Mouse (Mus musculus) liver, embryonic 11.5 days (tissue): ENCODE measurements around the gene Ppp1cc. TPM values are rescaled to one million over a fixed set of nuclear protein-coding genes. Genes with fewer than 3 reads are reported as not detected.

ENCODE experiments used
- ATAC-seq: fragments of 200-750 bp; cut with Nextera tagmentation; replicated peaks from 2 replicates; pipeline ENCODE4 v1.8.0; 2017; ENCODE audit warnings: moderate number of reproducible peaks, mild to moderate bottlenecking, moderate TSS enrichment, moderate library complexity; ENCODE audit not compliant: low FRiP score
- DNase-seq: peaks from one replicate; pipeline ENCODE4 v3.0.0-alpha.2; 2017; ENCODE audit warnings: low spot score
- H3K27ac ChIP-seq: fragments of 300-500 bp; sonication (generic); 2 replicates; pipeline ENCODE4 v1.5.1; 2014; ENCODE audit warnings: mild to moderate bottlenecking, low read depth, low read length, control low read depth
- H3K27me3 ChIP-seq: fragments of 300-500 bp; sonication (generic); replicated peaks from 2 replicates; pipeline ENCODE4 v1.6.1; 2014; ENCODE audit warnings: low read length, mixed read lengths; ENCODE audit not compliant: control insufficient read depth, insufficient read depth
- H3K36me3 ChIP-seq: fragments of 300-500 bp; sonication (generic); 2 replicates; pipeline ENCODE4 v1.6.1; 2014; ENCODE audit warnings: mild to moderate bottlenecking, low read length, moderate library complexity, mixed read lengths; ENCODE audit not compliant: control insufficient read depth, insufficient read depth
- H3K4me1 ChIP-seq: fragments of 300-500 bp; sonication (generic); replicated peaks from 2 replicates; pipeline ENCODE4 v1.6.1; 2014; ENCODE audit warnings: low read length, mixed read lengths; ENCODE audit not compliant: control insufficient read depth, insufficient read depth
- H3K4me2 ChIP-seq: fragments of 300-500 bp; sonication (generic); 2 replicates; pipeline ENCODE4 v1.6.1; 2014; ENCODE audit warnings: mild to moderate bottlenecking, control low read depth, moderate library complexity
- H3K4me3 ChIP-seq: fragments of 300-500 bp; sonication (generic); 2 replicates; pipeline ENCODE4 v1.5.1; 2014; ENCODE audit warnings: low read depth, low read length, control low read depth
- H3K9ac ChIP-seq: fragments of 300-500 bp; sonication (generic); 2 replicates; pipeline ENCODE4 v1.6.1; 2014; ENCODE audit warnings: low read depth, low read length, control low read depth
- H3K9me3 ChIP-seq: fragments of 300-500 bp; sonication (generic); 2 replicates; pipeline ENCODE4 v1.6.1; 2016; ENCODE audit warnings: low read length, inconsistent platforms, mixed read lengths; ENCODE audit not compliant: control insufficient read depth
- WGBS: fragments of 180-500 bp; shearing (Covaris S2); extraction: QIAGEN DNeasy Blood & Tissue Kit; methylation state at CpG from one replicate; pipeline ENCODE4 v1.1.7; 2014; 5-methylcytosine and 5-hydroxymethylcytosine counted together
- polyA plus RNA-seq: library from polyadenylated mRNA; unstranded; fragments of >200 nt; fragmentation: Nextera tagmentation; extraction: Ambion mirVana; gene quantifications from 2 replicates; pipeline ENCODE4 v1.2.1, GENCODE M21; 2014

Ppp1cc gene
- polyA plus RNA-seq, 1 experiment from 2014 or later, result 276 TPM

- Histone ChIP-seq H3K4me2 (no peak overlapping the region), H3K36me3 (no peaks in the 10 kb centered on the region), H3K4me1 (no peaks in the 10 kb centered on the region), H3K9me3 (no peaks in the 10 kb centered on the region), H3K9ac (no peak overlapping the region), H3K4me3 (no peak overlapping the region), H3K27me3 (no peaks in the 10 kb centered on the region), H3K27ac (no peak overlapping the region)
- WGBS, result 72% methylated on average over 12 of the region's 12 CpGs
- DNase-seq (no peak), ATAC-seq (no peak)
These were observed 33.4 kb downstream of the Ppp1cc start for GRCm38 (mm10) chr5:122191269-122192063.

GRCm38 (mm10) chr5:122192347-122192746 is 34.3 kb downstream of the Ppp1cc start:
- H3K4me1 ChIP-seq, result no peaks in the 10 kb centered on the region
- H3K27me3 ChIP-seq, result no peaks in the 10 kb centered on the region
- H3K4me3 ChIP-seq, result no peak overlapping the region
- 44% methylated on average over 3 of the region's 4 CpGs for WGBS
- ATAC-seq (no peak), DNase-seq (no peak)
- no peaks in the 10 kb centered on the region for H3K36me3 ChIP-seq
- H3K4me2 ChIP-seq, result no peak overlapping the region
- no peak overlapping the region for H3K9ac ChIP-seq
- H3K27ac ChIP-seq, result no peak overlapping the region
- no peaks in the 10 kb centered on the region for H3K9me3 ChIP-seq

GRCm38 (mm10) chr5:122200872-122201271 is 42.8 kb downstream of the Ppp1cc start:
- Histone ChIP-seq H3K9me3 (no peaks in the 10 kb centered on the region), H3K27me3 (no peaks in the 10 kb centered on the region), H3K27ac (no peak overlapping the region), H3K36me3 (no peaks in the 10 kb centered on the region), H3K9ac (no peak overlapping the region), H3K4me1 (no peaks in the 10 kb centered on the region), H3K4me3 (no peak overlapping the region), H3K4me2 (no peak overlapping the region)
- ATAC-seq (no peak), DNase-seq (no peak)
- 84% methylated on average over 4 of the region's 4 CpGs for WGBS

- Histone ChIP-seq H3K4me3 (no peak overlapping the region), H3K9me3 (no peaks in the 10 kb centered on the region), H3K27ac (no peak overlapping the region), H3K9ac (no peak overlapping the region), H3K4me1 (no peaks in the 10 kb centered on the region), H3K36me3 (no peaks in the 10 kb centered on the region), H3K27me3 (no peaks in the 10 kb centered on the region), H3K4me2 (no peak overlapping the region)
- ATAC-seq, result no peak
- no peak for DNase-seq
- WGBS, result 82% methylated on average over 6 of the region's 6 CpGs
These were observed 43.8 kb downstream of the Ppp1cc start for GRCm38 (mm10) chr5:122201904-122202303.

GRCm38 (mm10) chr5:122204180-122204579 is 46.1 kb downstream of the Ppp1cc start:
- H3K4me3 ChIP-seq, result no peak overlapping the region
- no peaks in the 10 kb centered on the region for H3K36me3 ChIP-seq
- no peaks in the 10 kb centered on the region for H3K9me3 ChIP-seq
- ATAC-seq, result no peak
- no peak for DNase-seq
- H3K4me1 ChIP-seq, result peaks cover 3% of the 10 kb centered on the region; the same call in 1 of the 2 replicates
- H3K27me3 ChIP-seq, result no peaks in the 10 kb centered on the region
- H3K27ac ChIP-seq, result no peak overlapping the region
- 48% methylated on average over 2 of the region's 2 CpGs for WGBS
- H3K4me2 ChIP-seq, result no peak overlapping the region
- H3K9ac ChIP-seq, result no peak overlapping the region

GRCm38 (mm10) chr5:122206475-122206874 is 48.4 kb downstream of the Ppp1cc start, which contains the start of gene Hvcn1:
Gene Hvcn1 (plus strand): TSS chr5:122206804.
- H3K4me2 ChIP-seq, result no peak within 1 kb of the TSS
- H3K27me3 ChIP-seq, result no peaks in the 10 kb centered on the region
- H3K27ac ChIP-seq, result no peak within 1 kb of the TSS
- no peaks in the 10 kb centered on the region for H3K9me3 ChIP-seq
- H3K9ac ChIP-seq, result no peak within 1 kb of the TSS
- no peaks in the 10 kb centered on the region for H3K36me3 ChIP-seq
- no peak for ATAC-seq
- H3K4me3 ChIP-seq, result no peak within 1 kb of the TSS
- no peak for DNase-seq
- peaks cover 7% of the 10 kb centered on the region; the same call in 1 of the 2 replicates for H3K4me1 ChIP-seq
- WGBS, result 59% methylated on average over 4 of the region's 4 CpGs

- Histone ChIP-seq H3K4me3 (no peak overlapping the region), H3K4me2 (no peak overlapping the region), H3K36me3 (no peaks in the 10 kb centered on the region), H3K9ac (no peak overlapping the region), H3K27me3 (no peaks in the 10 kb centered on the region), H3K27ac (no peak overlapping the region; the same call in 1 of the 2 replicates), H3K9me3 (no peaks in the 10 kb centered on the region), H3K4me1 (peaks cover 7% of the 10 kb centered on the region; the same call in 1 of the 2 replicates)
- 63% methylated on average over 6 of the region's 6 CpGs for WGBS
- ATAC-seq (no peak), DNase-seq (no peak)
These were observed 50.8 kb downstream of the Ppp1cc start for GRCm38 (mm10) chr5:122208909-122209308.

- peak; percentile 66 for DNase-seq
- WGBS, result 17% methylated on average over 20 of the region's 21 CpGs
These were observed 51.7 kb downstream of the Ppp1cc start for GRCm38 (mm10) chr5:122209591-122210368.

More at GRCm38 (mm10) chr5:122209591-122210368, 51.7 kb downstream of the Ppp1cc start:
- no peaks in the 10 kb centered on the region for H3K27me3 ChIP-seq
- peak overlapping the region; percentile 21 for H3K4me3 ChIP-seq
- no peaks in the 10 kb centered on the region for H3K36me3 ChIP-seq
- H3K27ac ChIP-seq, result no peak overlapping the region
- peak overlapping the region; percentile 63 for H3K4me2 ChIP-seq
- no peaks in the 10 kb centered on the region for H3K9me3 ChIP-seq
- ATAC-seq, result peak; percentile 41
- peaks cover 7% of the 10 kb centered on the region; the same call in 1 of the 2 replicates for H3K4me1 ChIP-seq
- H3K9ac ChIP-seq, result peak overlapping the region; percentile 34
